Mouse (Mus musculus) liver, adult 2 months (tissue): Measurements from ENCODE around the gene Sardh. TPM values are rescaled to one million over a fixed set of nuclear protein-coding genes. Genes with fewer than 3 reads are reported as not detected.
A peak's percentile ranks its signal among the peaks of the same experiment; 100 is the strongest.

ENCODE experiments used
- DNase-seq: peaks from one replicate; pipeline ENCODE4 v3.0.0-alpha.2; 2011; ENCODE audit warnings: low read depth, low spot score; ENCODE audit errors: extremely low read depth
- H3K27ac ChIP-seq: fragments of 200-500 bp; replicated peaks from 2 replicates; pipeline ENCODE4 v1.5.1; 2012; ENCODE audit warnings: low read depth, mild to moderate bottlenecking, control low read depth, inconsistent platforms, low read length; ENCODE audit not compliant: insufficient read depth
- H3K27me3 ChIP-seq: fragments of 200-500 bp; 2 replicates; pipeline ENCODE4 v1.6.1; 2012; ENCODE audit warnings: mild to moderate bottlenecking, moderate library complexity, low read length, inconsistent platforms; ENCODE audit not compliant: control insufficient read depth, insufficient read depth
- H3K36me3 ChIP-seq: fragments of 200-500 bp; 2 replicates; pipeline ENCODE4 v1.6.1; 2012; ENCODE audit warnings: low read length, inconsistent platforms; ENCODE audit not compliant: control insufficient read depth, insufficient read depth
- H3K4me1 ChIP-seq: fragments of 200-500 bp; 2 replicates; pipeline ENCODE4 v1.6.1; 2011; ENCODE audit warnings: low read length; ENCODE audit not compliant: control insufficient read depth, insufficient read depth
- H3K4me3 ChIP-seq: fragments of 200-500 bp; 2 replicates; pipeline ENCODE4 v1.5.1; 2011; ENCODE audit warnings: low read depth, mild to moderate bottlenecking, control low read depth, low read length, moderate library complexity; ENCODE audit not compliant: insufficient read depth
- H3K79me2 ChIP-seq: fragments of 200-500 bp; 2 replicates; pipeline ENCODE4 v1.6.1; 2012; ENCODE audit warnings: inconsistent platforms, mild to moderate bottlenecking, low read length, moderate library complexity; ENCODE audit not compliant: control insufficient read depth, insufficient read depth
- H3K9ac ChIP-seq: fragments of 200-500 bp; 2 replicates; pipeline ENCODE4 v1.6.1; 2012; ENCODE audit warnings: low read depth, mild to moderate bottlenecking, control low read depth, inconsistent platforms, low read length
- CTCF ChIP-seq: fragments of 200-500 bp; IDR thresholded peaks from 2 replicates; pipeline ENCODE4 v1.5.1; 2011; ENCODE audit warnings: low read depth, low read length, control low read depth
- POLR2A ChIP-seq: fragments of 200-500 bp; IDR thresholded peaks from 2 replicates; pipeline ENCODE4 v1.6.1; 2011; ENCODE audit warnings: low read length, control low read depth; ENCODE audit not compliant: insufficient read depth; ENCODE audit errors: extremely low read depth
- WGBS: fragments of 180-500 bp; shearing (Covaris S2); methylation state at CpG from one replicate; pipeline ENCODE4 v1.1.7; 2018; 5-methylcytosine and 5-hydroxymethylcytosine counted together
- polyA plus RNA-seq: library from polyadenylated mRNA; depleted of rRNA; stranded (reverse); fragments of >200 nt; gene quantifications from 2 replicates; pipeline ENCODE4 v1.2.3, GENCODE M21; 2012
- total RNA-seq: library from RNA; depleted of rRNA; stranded (reverse); fragments of >200 nt; gene quantifications from 2 replicates; pipeline ENCODE4 v1.2.3, GENCODE M21; 2014

Sardh gene
- total and polyA plus RNA-seq, 2 experiments = 382 to 768 TPM

- peaks cover 41% of the 10 kb centered on the region for H3K36me3 ChIP-seq
- H3K27me3 ChIP-seq = no peaks in the 10 kb centered on the region
- H3K79me2 ChIP-seq = no peaks in the 10 kb centered on the region
- H3K9ac ChIP-seq = peak overlapping the region; percentile 8
- DNase-seq = peak; percentile 96
- peaks cover 32% of the 10 kb centered on the region for H3K4me1 ChIP-seq
- WGBS = 25% methylated on average over 8 of the region's 8 CpGs
- no peak overlapping the region for H3K4me3 ChIP-seq
- H3K27ac ChIP-seq = peak overlapping the region; percentile 64
- TF ChIP-seq POLR2A (no peak), CTCF (no peak)
These were observed 29.6 kb downstream of the Sardh start for GRCm38 (mm10) chr2:27218569-27218968.

- H3K27ac ChIP-seq = peak overlapping the region; percentile 64
These were observed 30.0 kb downstream of the Sardh start for GRCm38 (mm10) chr2:27218121-27218544.

GRCm38 (mm10) chr2:27215537-27215936 lies 32.6 kb downstream of the Sardh start:
- Histone ChIP-seq H3K9ac (0 out of 2 replicates have a peak overlapping the region, but pooled peaks have one; percentile 18), H3K27ac (peak overlapping the region; percentile 79), H3K27me3 (no peaks in the 10 kb centered on the region), H3K36me3 (peaks cover 26% of the 10 kb centered on the region), H3K4me3 (no peak overlapping the region), H3K79me2 (no peaks in the 10 kb centered on the region), H3K4me1 (peaks cover 50% of the 10 kb centered on the region)
- TF ChIP-seq POLR2A = no peak
- no peak for TF ChIP-seq CTCF
- DNase-seq = peak; percentile 99
- WGBS = 15% methylated on average over 2 of the region's 2 CpGs

More at GRCm38 (mm10) chr2:27218121-27218544, 30.0 kb downstream of the Sardh start:
- H3K27me3 ChIP-seq = no peaks in the 10 kb centered on the region
- peak; percentile 41 for DNase-seq
- no peaks in the 10 kb centered on the region for H3K79me2 ChIP-seq
- H3K4me1 ChIP-seq = peaks cover 36% of the 10 kb centered on the region
- TF ChIP-seq POLR2A (no peak), CTCF (no peak)
- no peak overlapping the region for H3K4me3 ChIP-seq
- H3K36me3 ChIP-seq = peaks cover 37% of the 10 kb centered on the region
- 63% methylated on average over 2 of the region's 2 CpGs for WGBS
- H3K9ac ChIP-seq = peak overlapping the region; percentile 8

- DNase-seq = peak; percentile 83
- TF ChIP-seq CTCF (no peak), POLR2A (no peak)
- Histone ChIP-seq H3K4me1 (peaks cover 59% of the 10 kb centered on the region), H3K9ac (peak overlapping the region; percentile 23), H3K4me3 (no peak overlapping the region), H3K27me3 (no peaks in the 10 kb centered on the region), H3K27ac (peak overlapping the region; percentile 55), H3K36me3 (peaks cover 22% of the 10 kb centered on the region), H3K79me2 (no peaks in the 10 kb centered on the region)
- WGBS = 44% methylated on average over 8 of the region's 8 CpGs
These were observed 35.9 kb downstream of the Sardh start for GRCm38 (mm10) chr2:27211966-27212893.

GRCm38 (mm10) chr2:27210676-27211210 lies 37.4 kb downstream of the Sardh start:
- Histone ChIP-seq H3K4me3 (no peak overlapping the region), H3K9ac (no peak overlapping the region), H3K27me3 (no peaks in the 10 kb centered on the region), H3K36me3 (peaks cover 17% of the 10 kb centered on the region), H3K4me1 (peaks cover 63% of the 10 kb centered on the region), H3K27ac (no peak overlapping the region), H3K79me2 (no peaks in the 10 kb centered on the region)
- WGBS = 80% methylated on average over 12 of the region's 12 CpGs
- no peak for DNase-seq
- TF ChIP-seq POLR2A (no peak), CTCF (no peak)
